Mouse (Mus musculus): ENCODE data around the gene Ifi47. TPM values are rescaled to one million over a fixed set of nuclear protein-coding genes. Genes with fewer than 3 reads are reported as not detected.

The Ifi47 gene
- total RNA-seq, 2 experiments from 2014 or later = 1.3 to 3.0 TPM

- DNase-seq (ENCODE audit: low spot score) = no peak
- intact Hi-C loops (cut with DNase I) = loop anchor here (5.0 kb wide), 1 partner anchor 217 kb away; the partner anchor contains the start of gene Irgm1
These were observed 12.7 kb downstream of the Ifi47 start for GRCm38 (mm10) chr11:49088990-49089652.

DNA sequence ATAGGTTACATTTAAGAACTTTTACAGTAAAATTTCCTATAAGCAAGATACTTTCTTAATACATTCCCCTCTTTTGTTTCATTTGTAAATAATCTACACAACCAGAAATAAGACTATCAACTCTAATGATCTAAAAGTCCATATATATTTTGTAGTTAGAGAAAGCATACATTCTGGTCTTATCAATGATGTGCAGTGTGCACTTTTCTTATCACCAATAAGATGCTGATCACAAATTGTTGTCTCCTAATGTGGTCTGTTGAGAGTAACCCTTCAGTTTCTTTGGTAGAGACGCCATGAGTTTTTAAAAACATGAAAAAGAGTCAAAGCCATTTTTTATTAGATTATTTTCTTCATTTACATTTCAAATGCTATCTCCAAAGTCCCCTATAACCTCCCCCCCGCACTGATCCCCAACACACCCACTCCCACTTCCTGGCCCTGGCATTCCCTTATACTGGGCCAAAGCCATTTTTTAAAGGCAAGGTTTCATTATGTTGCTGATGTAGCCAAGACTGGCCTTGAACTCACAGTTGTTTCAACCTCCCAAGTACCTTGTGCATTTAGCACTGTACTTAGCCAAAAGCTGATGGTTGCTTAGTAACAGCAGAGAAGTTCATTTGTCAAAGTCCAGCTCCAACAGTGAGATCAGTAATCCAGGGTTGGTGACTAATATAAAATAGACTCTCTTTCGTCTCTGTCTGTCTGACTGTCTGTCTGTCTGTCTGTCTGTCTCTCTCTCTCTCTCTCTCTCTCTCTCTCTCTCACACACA, 13.5 kb downstream of the Ifi47 start:
- DNase-seq (ENCODE audit: low spot score) = no peak
- intact Hi-C loops (cut with DNase I) = loop anchor here (5.0 kb wide), 1 partner anchor 218 kb away; the partner anchor contains the start of gene Irgm1

GRCm38 (mm10) chr11:49090551-49090950, 14.2 kb downstream of the Ifi47 start:
- intact Hi-C loops (cut with DNase I) = no loop called here
- no peak for DNase-seq (ENCODE audit: low spot score)

DNA sequence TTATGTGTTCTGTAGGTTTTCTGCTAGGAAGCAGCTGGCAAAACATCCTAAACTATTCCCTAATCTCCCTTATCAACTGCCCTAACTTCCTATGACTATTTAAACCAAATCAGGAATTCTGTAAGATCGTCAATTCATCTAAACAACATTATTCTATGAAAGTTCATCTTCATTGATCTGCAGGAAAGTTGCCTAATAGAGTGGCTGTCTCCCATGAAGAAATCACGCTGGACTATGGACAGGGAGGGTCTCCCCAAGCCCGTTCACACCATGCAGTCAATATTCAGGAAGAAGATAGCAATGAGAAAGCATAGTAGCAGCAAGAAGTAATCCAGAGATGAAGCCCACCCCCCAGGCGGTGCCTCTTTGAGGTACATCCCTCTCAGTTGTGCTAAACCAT, 14.8 kb downstream of the Ifi47 start:
- intact Hi-C loops (cut with DNase I) = no loop called here
- no peak for DNase-seq (ENCODE audit: low spot score)

- DNase-seq (ENCODE audit: low spot score) = no peak
- intact Hi-C loops (cut with DNase I) = no loop called here
These were observed 15.7 kb downstream of the Ifi47 start for GRCm38 (mm10) chr11:49092053-49092586.

DNA sequence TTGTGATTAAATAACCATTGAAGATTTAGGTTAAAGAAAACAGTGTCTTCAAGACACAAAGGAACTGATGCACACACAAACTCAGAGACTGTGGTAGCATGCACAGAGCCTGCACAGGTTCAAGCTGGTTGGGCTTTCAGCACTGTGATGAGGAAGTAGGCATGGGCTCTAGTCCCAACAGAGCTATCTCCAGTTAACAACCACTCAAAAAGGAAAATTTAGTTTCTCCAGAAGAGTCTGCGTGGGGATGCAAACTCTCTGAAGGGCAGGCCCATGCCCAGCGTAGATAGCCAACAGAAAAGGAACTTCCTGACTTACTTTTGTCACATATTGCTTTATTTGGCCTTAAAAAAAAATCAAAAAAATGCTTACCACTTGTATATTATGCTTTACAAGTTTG, 16.4 kb downstream of the Ifi47 start:
- intact Hi-C loops (cut with DNase I) = no loop called here

DNA sequence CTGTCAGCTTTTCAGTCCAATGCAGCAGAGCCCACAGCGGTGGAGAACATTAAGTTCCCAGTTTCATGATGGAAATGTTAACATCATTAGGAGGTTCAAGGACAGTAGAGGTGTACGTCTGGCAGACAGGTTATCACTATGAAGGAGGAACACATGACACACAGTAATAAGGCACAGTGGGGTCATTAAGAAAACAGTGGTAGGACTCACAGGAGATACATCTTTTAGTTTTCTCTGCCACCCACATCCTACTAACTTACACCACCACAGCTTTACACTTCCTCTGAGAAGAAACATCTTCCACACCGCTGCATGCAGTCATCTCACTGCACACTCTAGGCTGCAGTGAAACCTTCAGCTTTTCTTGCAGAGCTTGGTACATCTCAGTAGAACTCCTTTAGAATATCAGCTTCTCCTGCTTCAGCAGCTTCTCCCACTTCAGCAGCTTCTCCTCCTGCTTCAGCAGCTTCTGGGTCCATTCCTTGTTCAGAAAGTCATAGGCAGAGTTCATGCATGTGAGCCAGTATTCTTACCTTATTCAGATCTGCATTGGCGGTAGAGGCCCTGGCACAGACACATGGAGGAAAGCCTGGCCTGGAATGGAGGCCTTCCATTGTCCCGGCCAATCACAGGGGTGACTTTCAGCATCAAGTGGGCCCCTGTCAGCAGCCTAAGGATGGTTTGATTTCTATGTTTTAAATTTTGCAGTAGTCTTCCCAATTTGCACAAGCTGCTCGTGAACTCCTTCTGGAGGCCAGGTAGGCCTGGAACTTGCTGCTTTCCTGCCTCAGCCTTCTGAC, 17.7 kb downstream of the Ifi47 start:
- DNase-seq (ENCODE audit: low spot score) = no peak
- intact Hi-C loops (cut with DNase I) = no loop called here

More for the DNA sequence above, 16.4 kb downstream of the Ifi47 start:
- DNase-seq (ENCODE audit: low spot score) = no peak

- DNase-seq (ENCODE audit: low spot score) = no peak
- intact Hi-C loops (cut with DNase I) = no loop called here
These were observed 19.0 kb downstream of the Ifi47 start for GRCm38 (mm10) chr11:49095367-49095766.

- no peak for DNase-seq (ENCODE audit: low spot score)
- intact Hi-C loops (cut with DNase I) = no loop called here
These were observed 24.0 kb downstream of the Ifi47 start for GRCm38 (mm10) chr11:49100409-49100808.

DNA sequence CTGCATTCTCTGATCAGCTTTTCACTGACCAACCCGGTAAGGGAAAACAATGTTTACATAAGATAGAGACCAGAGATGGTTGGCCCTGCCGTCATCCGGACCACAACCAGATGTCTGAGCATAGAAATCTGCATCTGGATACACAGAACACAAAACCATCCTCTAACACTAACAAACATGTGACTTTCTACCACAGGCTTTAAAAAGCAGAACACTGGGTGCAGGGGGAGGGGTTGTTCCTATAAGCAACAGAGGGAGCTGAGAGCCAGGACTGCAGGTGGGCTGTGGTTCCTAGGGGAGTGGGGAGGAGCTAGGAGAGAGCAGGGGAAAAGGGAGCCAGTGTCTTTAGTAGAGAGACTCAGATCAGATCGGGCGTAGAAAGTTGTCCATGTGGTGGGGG, 25.1 kb downstream of the Ifi47 start:
- DNase-seq (ENCODE audit: low spot score) = no peak
- intact Hi-C loops (cut with DNase I) = no loop called here

- intact Hi-C loops (cut with DNase I) = loop anchor here (1.0 kb wide), 1 partner anchor 229 kb away; no protein-coding TSS in a partner anchor
These were observed 26.8 kb downstream of the Ifi47 start for GRCm38 (mm10) chr11:49103047-49103693.

DNA sequence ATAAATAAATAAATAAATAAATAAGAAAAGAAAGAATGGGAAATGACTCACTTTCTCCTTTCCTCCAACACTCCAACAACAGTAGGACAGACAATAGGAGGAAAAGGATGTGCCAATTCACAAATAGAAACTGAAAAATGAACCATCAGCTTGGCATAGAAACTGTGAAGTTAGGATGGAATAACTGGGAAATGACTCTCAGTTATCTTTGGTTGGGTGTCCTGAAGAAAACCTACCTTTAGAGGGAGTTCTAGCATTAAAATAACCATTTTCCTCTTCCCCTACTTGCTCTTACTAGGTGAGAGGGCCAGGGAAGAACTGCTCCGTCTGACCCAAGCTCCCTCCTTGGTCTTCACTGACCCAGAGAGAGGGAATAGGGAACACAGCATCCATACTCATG, 29.4 kb downstream of the Ifi47 start:
- no peak for DNase-seq (ENCODE audit: low spot score)
- intact Hi-C loops (cut with DNase I) = loop anchor here (5.0 kb wide), 1 partner anchor 167 kb away; no protein-coding TSS in a partner anchor

More at GRCm38 (mm10) chr11:49103047-49103693, 26.8 kb downstream of the Ifi47 start:
- peak; percentile 35 for DNase-seq (ENCODE audit: low spot score)

DNA sequence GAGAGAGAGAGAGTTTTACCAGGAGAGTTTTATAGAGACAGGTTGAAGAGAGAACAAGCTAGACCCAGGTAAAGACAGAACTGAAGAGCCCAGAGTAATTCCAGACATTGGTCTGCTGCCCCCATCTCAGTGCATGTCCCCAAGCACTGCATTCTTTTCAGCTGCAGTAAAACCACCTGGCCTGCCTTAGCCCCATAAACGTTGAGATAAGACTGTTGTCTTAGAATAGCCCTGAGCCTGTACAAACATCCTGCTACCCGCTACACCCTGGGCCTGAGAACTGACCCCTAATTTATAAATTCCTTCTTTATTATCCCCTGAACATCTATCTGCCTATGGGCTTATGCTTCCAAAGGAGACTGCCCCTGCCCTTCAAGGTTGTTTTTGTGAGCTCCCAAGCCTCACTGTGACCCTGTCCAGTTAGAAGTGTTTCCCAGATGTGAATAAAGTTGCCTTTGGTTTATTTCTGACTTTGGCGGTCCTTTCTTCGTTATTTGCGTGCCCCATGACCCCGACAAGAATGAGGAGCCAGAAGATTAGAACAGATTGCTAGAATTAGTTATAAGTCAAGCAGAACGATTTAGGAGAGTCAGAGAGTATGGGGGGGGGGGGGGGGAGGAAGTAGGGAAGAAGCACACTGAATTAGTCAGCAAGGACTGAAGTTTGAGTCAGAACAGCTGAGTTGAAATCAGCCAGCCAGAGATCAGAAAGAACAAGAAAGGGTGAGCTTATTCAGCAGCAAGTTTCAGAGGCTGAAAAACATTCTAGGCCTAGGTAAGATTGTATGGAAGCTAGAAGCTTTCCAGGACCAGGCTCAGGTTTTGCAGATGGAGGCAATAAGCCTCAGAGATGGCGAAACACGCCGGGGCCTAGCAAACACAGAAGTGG, 31.5 kb downstream of the Ifi47 start:
- intact Hi-C loops (cut with DNase I) = loop anchor here (2.0 to 5.0 kb wide), 3 partner anchors 77 to 319 kb away; no protein-coding TSS in a partner anchor
- no peak for DNase-seq (ENCODE audit: low spot score)

GRCm38 (mm10) chr11:49108833-49109232, 32.4 kb downstream of the Ifi47 start:
- DNase-seq (ENCODE audit: low spot score) = no peak
- intact Hi-C loops (cut with DNase I) = loop anchor here (2.0 to 5.0 kb wide), 3 partner anchors 76 to 320 kb away; no protein-coding TSS in a partner anchor

DNA sequence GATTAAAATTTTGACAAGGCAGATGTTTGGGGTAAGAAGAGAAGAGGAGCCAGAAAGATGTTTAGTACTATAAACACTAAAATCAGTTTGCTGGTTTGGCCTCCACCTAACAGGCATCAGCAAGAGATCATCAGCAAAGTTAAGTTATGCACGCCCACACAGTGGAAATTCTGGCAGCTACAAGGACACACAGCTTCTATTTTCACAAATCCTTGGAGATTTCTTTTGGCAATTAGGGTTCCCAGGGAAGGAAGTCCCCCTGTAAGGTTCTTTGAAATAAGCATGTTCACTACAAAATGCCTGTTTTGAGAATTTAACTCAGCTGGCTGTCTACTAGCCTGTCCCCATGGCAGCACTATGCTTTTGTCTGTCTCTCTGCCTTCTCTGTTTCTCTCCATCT, 34.6 kb downstream of the Ifi47 start:
- DNase-seq (ENCODE audit: low spot score) = no peak
- intact Hi-C loops (cut with DNase I) = no loop called here

DNA sequence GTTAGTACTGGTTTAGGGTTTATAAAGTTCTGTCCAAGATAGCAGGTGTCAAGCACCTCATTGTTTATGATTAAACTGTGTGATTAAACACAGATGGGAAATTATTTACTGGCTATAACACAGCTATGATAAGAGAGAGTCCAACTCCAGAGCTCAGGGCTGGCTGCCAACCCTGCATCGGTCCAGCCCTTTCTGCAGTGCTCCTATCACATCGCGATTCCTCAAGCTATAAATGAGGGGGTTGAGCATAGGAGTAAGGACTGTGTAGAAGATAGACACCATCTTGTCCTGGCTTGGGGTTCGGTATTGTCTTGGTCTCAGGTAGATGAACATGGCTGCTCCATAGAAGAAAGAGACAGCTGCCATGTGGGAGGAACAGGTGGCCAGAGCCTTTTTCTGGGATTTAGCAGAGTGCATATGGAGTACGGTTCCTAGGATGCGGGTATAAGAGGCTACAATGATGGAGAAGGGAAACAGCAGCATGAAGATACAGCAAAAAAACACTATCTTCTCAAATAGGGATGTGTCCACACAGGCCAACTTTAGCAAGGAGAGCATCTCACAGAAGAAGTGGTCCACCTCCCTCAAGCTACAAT, 36.3 kb downstream of the Ifi47 start:
- intact Hi-C loops (cut with DNase I) = no loop called here
- no peak for DNase-seq (ENCODE audit: low spot score)

DNA sequence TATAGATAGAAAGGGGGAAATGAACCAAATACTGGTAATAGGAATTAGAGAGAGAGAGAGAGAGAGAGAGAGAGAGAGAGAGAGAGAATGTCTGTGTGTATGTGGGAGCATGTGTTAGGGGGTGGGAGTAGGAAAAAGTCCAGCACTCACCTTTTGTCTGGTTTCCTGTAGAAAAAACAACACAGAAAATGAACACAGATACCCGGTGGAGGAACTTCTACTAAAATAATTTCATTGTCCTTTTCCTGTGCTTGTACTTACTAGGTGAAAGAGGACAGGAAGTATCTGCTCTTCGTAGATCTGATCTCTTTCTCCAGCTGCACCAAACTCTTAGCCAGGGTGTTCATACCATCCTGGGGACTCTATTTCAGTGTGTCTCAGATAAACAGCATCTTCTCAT, 37.8 kb downstream of the Ifi47 start:
- no peak for DNase-seq (ENCODE audit: low spot score)
- intact Hi-C loops (cut with DNase I) = no loop called here

DNA sequence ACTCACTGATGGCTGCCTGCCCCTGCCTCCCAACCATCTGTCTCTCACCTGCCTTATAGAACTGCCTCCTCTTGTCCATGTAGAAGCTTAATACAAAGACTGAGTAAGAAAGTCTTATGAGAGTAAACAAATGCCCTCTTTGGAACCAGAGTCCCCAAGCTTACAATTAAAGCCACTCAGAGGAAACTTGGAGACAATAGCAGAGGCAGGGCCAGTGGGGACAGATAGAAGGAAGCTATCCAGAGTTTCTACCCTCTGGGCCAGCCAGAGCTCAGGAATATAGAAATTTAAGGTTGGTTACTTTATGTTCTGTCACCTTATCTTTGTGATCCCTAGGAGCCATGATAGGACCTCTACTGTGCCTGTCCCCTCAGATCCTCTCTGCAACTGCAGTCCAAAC, 38.4 kb downstream of the Ifi47 start, which contains the start of gene Olfr1396:
Gene Olfr1396, minus strand, starts transcription at position 101 of the 400 bp plus-strand sequence.
- intact Hi-C loops (cut with DNase I) = no loop called here
- no peak for DNase-seq (ENCODE audit: low spot score)
